Mouse (Mus musculus) bone marrow, adult 2 months (tissue): ENCODE results near the gene Ifit3b. TPM values are rescaled to one million over a fixed set of nuclear protein-coding genes. Genes with fewer than 3 reads are reported as not detected.
"Not testable (repeated sequence)": the region's sequence is repeated elsewhere in the genome, so short reads cannot be mapped to it uniquely, and the experiment has no call there.

Source experiments
- H3K27ac ChIP-seq: fragments of 200-500 bp; 2 replicates; pipeline ENCODE4 v1.5.1; 2012; ENCODE audit warnings: low read depth, mild to moderate bottlenecking, control low read depth, inconsistent platforms, low read length; ENCODE audit not compliant: control insufficient read depth, poor library complexity, insufficient read depth
- H3K4me1 ChIP-seq: fragments of 200-500 bp; 2 replicates; pipeline ENCODE4 v1.6.1; 2011; ENCODE audit warnings: low read length; ENCODE audit not compliant: control insufficient read depth, insufficient read depth
- H3K4me3 ChIP-seq: fragments of 200-500 bp; replicated peaks from 2 replicates; pipeline ENCODE3; 2011; ENCODE audit warnings: mild to moderate bottlenecking, low read depth, low read length, control low read depth; ENCODE audit not compliant: control insufficient read depth
- CTCF ChIP-seq: fragments of 200-500 bp; IDR thresholded peaks from 2 replicates; pipeline ENCODE4 v1.5.1; 2011; ENCODE audit warnings: low read length, control low read depth; ENCODE audit not compliant: control insufficient read depth, insufficient read depth
- POLR2A ChIP-seq: fragments of 200-500 bp; IDR thresholded peaks from 2 replicates; pipeline ENCODE4 v1.6.1; 2011; ENCODE audit warnings: low read depth, mild to moderate bottlenecking, control low read depth, low read length, borderline replicate concordance; ENCODE audit not compliant: control insufficient read depth
- WGBS: fragments of 180-500 bp; shearing (Covaris S2); methylation state at CpG from one replicate; pipeline ENCODE4 v1.1.7; 2018; 5-methylcytosine and 5-hydroxymethylcytosine counted together
- polyA plus RNA-seq: library from polyadenylated mRNA; stranded (reverse); fragments of >200 nt; gene quantifications from 2 replicates; pipeline ENCODE4 v1.2.4, GENCODE M21; 2011; ENCODE audit warnings: low replicate concordance; ENCODE audit not compliant: missing spikeins, insufficient read depth, insufficient read length

Ifit3b gene
- polyA plus RNA-seq, result 2.3 and 4.4 TPM in 2 replicates

- H3K4me1 ChIP-seq, H3K4me3 ChIP-seq: not testable (repeated sequence)
- 18% methylated on average over 4 of the region's 4 CpGs for WGBS
- peak within 1 kb of the TSS; percentile 78; the same call in 1 of the 2 replicates for H3K27ac ChIP-seq
Measured at GRCm38 (mm10) chr19:34607237-34608051, at the start of gene Ifit3b. Ifit3b (plus strand) TSS chr19:34607970.

- Histone ChIP-seq H3K4me1 (no peaks in the 10 kb centered on the region; the same call in 1 of the 2 replicates), H3K4me3 (no peak overlapping the region), H3K27ac (no peak overlapping the region)
- TF ChIP-seq POLR2A (no peak), CTCF (no peak)
Measured at GRCm38 (mm10) chr19:34562556-34562955, 45.2 kb upstream of the Ifit3b start.

GRCm38 (mm10) chr19:34566178-34566784 is 41.5 kb upstream of the Ifit3b start:
- Histone ChIP-seq H3K27ac (no peak overlapping the region), H3K4me1 (no peaks in the 10 kb centered on the region; the same call in 1 of the 2 replicates), H3K4me3 (no peak overlapping the region)
- TF ChIP-seq CTCF (no peak), POLR2A (no peak)
- 100% methylated on average over 1 of the region's 1 CpGs for WGBS

- Histone ChIP-seq H3K27ac (no peak overlapping the region), H3K4me1 (no peaks in the 10 kb centered on the region; the same call in 1 of the 2 replicates), H3K4me3 (no peak overlapping the region)
- TF ChIP-seq CTCF, result no peak
- no peak for TF ChIP-seq POLR2A
- WGBS, result 80% methylated on average over 7 of the region's 7 CpGs
Measured at GRCm38 (mm10) chr19:34568988-34569895, 38.5 kb upstream of the Ifit3b start.

GRCm38 (mm10) chr19:34569896-34570476 is 37.8 kb upstream of the Ifit3b start:
- H3K4me1 ChIP-seq, result no peaks in the 10 kb centered on the region; the same call in 1 of the 2 replicates
- no peak overlapping the region for H3K4me3 ChIP-seq
- H3K27ac ChIP-seq, result no peak overlapping the region
- 72% methylated on average over 4 of the region's 4 CpGs for WGBS
- TF ChIP-seq CTCF, result no peak

- Histone ChIP-seq H3K4me3 (no peak overlapping the region), H3K27ac (no peak overlapping the region), H3K4me1 (no peaks in the 10 kb centered on the region; the same call in 1 of the 2 replicates)
- TF ChIP-seq CTCF (no peak), POLR2A (no peak)
- 73% methylated on average over 1 of the region's 1 CpGs for WGBS
Measured at GRCm38 (mm10) chr19:34571080-34571479, 36.7 kb upstream of the Ifit3b start.

GRCm38 (mm10) chr19:34573650-34574049 is 34.1 kb upstream of the Ifit3b start:
- 89% methylated on average over 5 of the region's 5 CpGs for WGBS
- TF ChIP-seq POLR2A (no peak), CTCF (no peak)

More at GRCm38 (mm10) chr19:34573650-34574049, 34.1 kb upstream of the Ifit3b start:
- Histone ChIP-seq H3K4me3 (no peak overlapping the region), H3K4me1 (no peaks in the 10 kb centered on the region; the same call in 1 of the 2 replicates), H3K27ac (no peak overlapping the region)
